ENCODE assay signal across 8 mouse cellular contexts in genomic region chr6:83830941-83831605, GRCm38 (mm10). TPM values are rescaled to one million over a fixed set of nuclear protein-coding genes. Genes with fewer than 3 reads are reported as not detected.
DNase-seq lines count a peak whose midpoint lies in the region; ATAC-seq lines count a peak whose summit lies in the region.

No protein-coding gene starts in this region.

- H3K4me2 ChIP-seq in heart, embryonic 15.5 days, result peak overlapping the region; percentile 80
- peak overlapping the region; percentile 81 for H3K4me2 ChIP-seq in liver, embryonic 16.5 days (ENCODE audit: low read depth, low read length)
- peak overlapping the region; percentile 61 for H3K4me2 ChIP-seq in stomach, embryonic 15.5 days

- no peaks in the 10 kb centered on the region for H3K4me1 ChIP-seq in brown adipose tissue, adult 24 weeks (ENCODE audit: control insufficient read depth, insufficient read depth, insufficient read length, low read length)
- peaks cover 15% of the 10 kb centered on the region for H3K4me1 ChIP-seq in heart, embryonic 15.5 days (replicated peaks)
- peaks cover 11% of the 10 kb centered on the region for H3K4me1 ChIP-seq in liver, embryonic 16.5 days (ENCODE audit: control insufficient read depth, low read depth, low read length)
- H3K4me1 ChIP-seq in stomach, embryonic 15.5 days, result no peaks in the 10 kb centered on the region

- ATAC-seq in heart, embryonic 15.5 days (replicated peaks; ENCODE audit: insufficient number of reproducible peaks, insufficient read depth, low FRiP score, low read depth), result peak; percentile 76; the same call in 1 of the 2 replicates
- ATAC-seq in liver, embryonic 16.5 days (ENCODE audit: low read depth), result peak; percentile 24; the same call in 1 of the 2 replicates
- ATAC-seq in stomach, embryonic 15.5 days (ENCODE audit: insufficient read depth, low FRiP score, low read depth), result peak; percentile 62; the same call in 1 of the 2 replicates

- intact Hi-C loops in heart, postnatal 10 days (cut with DNase I), result loop anchor here (5.0 kb wide), 1 partner anchor 36 kb away; the partner anchor contains the start of gene Zfp638

- peak overlapping the region; percentile 68 for H3K9ac ChIP-seq in heart, embryonic 15.5 days
- H3K9ac ChIP-seq in liver, embryonic 16.5 days (ENCODE audit: low read depth, low read length), result peak overlapping the region; percentile 70
- peak overlapping the region; percentile 53 for H3K9ac ChIP-seq in stomach, embryonic 15.5 days

- H3K27me3 ChIP-seq in heart, embryonic 15.5 days, result no peaks in the 10 kb centered on the region
- no peaks in the 10 kb centered on the region for H3K27me3 ChIP-seq in liver, embryonic 16.5 days (ENCODE audit: control insufficient read depth, insufficient read depth, low read depth, low read length)
- no peaks in the 10 kb centered on the region for H3K27me3 ChIP-seq in stomach, embryonic 15.5 days (replicated peaks)

- peak overlapping the region; percentile 71 for H3K4me3 ChIP-seq in brown adipose tissue, adult 24 weeks (ENCODE audit: insufficient read depth, low read depth, low read length)
- peak overlapping the region; percentile 70 for H3K4me3 ChIP-seq in heart, embryonic 15.5 days
- peak overlapping the region; percentile 69 for H3K4me3 ChIP-seq in liver, embryonic 16.5 days (ENCODE audit: low read depth, low read length)
- peak overlapping the region; percentile 71 for H3K4me3 ChIP-seq in stomach, embryonic 15.5 days (replicated peaks)

- H3K36me3 ChIP-seq in heart, embryonic 15.5 days, result no peaks in the 10 kb centered on the region; the same call in 1 of the 2 replicates
- H3K36me3 ChIP-seq in liver, embryonic 16.5 days (ENCODE audit: control insufficient read depth, insufficient read depth), result no peaks in the 10 kb centered on the region
- no peaks in the 10 kb centered on the region for H3K36me3 ChIP-seq in stomach, embryonic 15.5 days

- WGBS in heart, embryonic 15.5 days, result 2% methylated on average over 35 of the region's 35 CpGs
- WGBS in liver, embryonic 16.5 days (ENCODE audit: insufficient replicate concordance), result 3% methylated on average over 34 of the region's 35 CpGs
- 2% methylated on average over 35 of the region's 35 CpGs for whole genome bisulfite sequencing in stomach, embryonic 15.5 days

- H3K27ac ChIP-seq in brown adipose tissue, adult 24 weeks (replicated peaks; ENCODE audit: low read depth, low read length), result no peak overlapping the region
- peak overlapping the region; percentile 79 for H3K27ac ChIP-seq in heart, embryonic 15.5 days
- H3K27ac ChIP-seq in liver, embryonic 16.5 days (ENCODE audit: low read length), result 0 out of 2 replicates have a peak overlapping the region, but pooled peaks have one; percentile 17
- peak overlapping the region; percentile 82 for H3K27ac ChIP-seq in stomach, embryonic 15.5 days

- DNase-seq in heart, adult 8-10 months (ENCODE audit: low spot score), result peak; percentile 11
- no peak for DNase-seq in heart, postnatal 10 days
- DNase-seq in 416B (ENCODE audit: low read depth), result peak; percentile 19
- no peak for DNase-seq in ovary, postnatal 36 days (ENCODE audit: low spot score)

- no peaks in the 10 kb centered on the region for H3K9me3 ChIP-seq in heart, embryonic 15.5 days (replicated peaks)
- H3K9me3 ChIP-seq in liver, embryonic 16.5 days (replicated peaks; ENCODE audit: control insufficient read depth, low read length), result no peaks in the 10 kb centered on the region
- H3K9me3 ChIP-seq in stomach, embryonic 15.5 days, result no peaks in the 10 kb centered on the region

RNA-seq across cellular contexts. Expression of gene Paip2b, which starts 0.5 kb away (rescaled TPM):
- total RNA-seq in heart, adult 8-10 months (2022), result 10 to 100 TPM; 42.5 to 48.7 (median 46.1) TPM
- 10 to 100 TPM; 19.4 to 20.2 TPM for total RNA-seq in heart, postnatal 10 days (2021)
- 15.6 and 17.2 TPM in 2 replicates for polyA plus RNA-seq in brown adipose tissue, adult 24 weeks (2012; ENCODE audit: insufficient read depth, insufficient read length, missing spikeins)
- 13.1 and 15.3 TPM in 2 replicates for polyA plus RNA-seq in heart, embryonic 15.5 days (2015; fragmentation: Nextera tagmentation; extraction: Ambion mirVana)
- polyA plus RNA-seq in liver, embryonic 16.5 days (2015; fragmentation: Nextera tagmentation; extraction: Ambion mirVana), result 3.5 and 4.2 TPM in 2 replicates
- 19.8 and 20.3 TPM in 2 replicates for polyA plus RNA-seq in stomach, embryonic 15.5 days (2015; fragmentation: Nextera tagmentation; extraction: Ambion mirVana)

RNA-seq across cellular contexts. Expression of gene Zfp638, which starts 35.8 kb away (rescaled TPM):
- 10 to 100 TPM; 36.1 to 66.2 (median 52.6) TPM for total RNA-seq in heart, adult 8-10 months (2022)
- total RNA-seq in heart, postnatal 10 days (2021), result 10 to 100 TPM; 66.0 to 73.7 TPM
- polyA plus RNA-seq in brown adipose tissue, adult 24 weeks (2012; ENCODE audit: insufficient read depth, insufficient read length, missing spikeins), result 28.2 and 48.0 TPM in 2 replicates
- polyA plus RNA-seq in heart, embryonic 15.5 days (2015; fragmentation: Nextera tagmentation; extraction: Ambion mirVana), result 40.6 TPM in 2 replicates
- 14.5 and 15.1 TPM in 2 replicates for polyA plus RNA-seq in liver, embryonic 16.5 days (2015; fragmentation: Nextera tagmentation; extraction: Ambion mirVana)
- polyA plus RNA-seq in stomach, embryonic 15.5 days (2015; fragmentation: Nextera tagmentation; extraction: Ambion mirVana), result 45.2 and 54.1 TPM in 2 replicates

RNA-seq across cellular contexts. Expression of gene Nagk, which starts 36.3 kb away (rescaled TPM):
- total RNA-seq in heart, adult 8-10 months (2022), result 10 to 100 TPM; 19.9 to 25.3 (median 22.7) TPM
- total RNA-seq in heart, postnatal 10 days (2021), result 10 to 100 TPM; 27.4 to 33.0 TPM
- 15.3 and 26.6 TPM in 2 replicates for polyA plus RNA-seq in brown adipose tissue, adult 24 weeks (2012; ENCODE audit: insufficient read depth, insufficient read length, missing spikeins)
- polyA plus RNA-seq in heart, embryonic 15.5 days (2015; fragmentation: Nextera tagmentation; extraction: Ambion mirVana), result 61.2 and 65.0 TPM in 2 replicates
- polyA plus RNA-seq in liver, embryonic 16.5 days (2015; fragmentation: Nextera tagmentation; extraction: Ambion mirVana), result 18.8 and 20.1 TPM in 2 replicates
- 64.3 and 69.0 TPM in 2 replicates for polyA plus RNA-seq in stomach, embryonic 15.5 days (2015; fragmentation: Nextera tagmentation; extraction: Ambion mirVana)

RNA-seq across cellular contexts. Expression of gene Tex261, which starts 55.5 kb away (rescaled TPM):
- 100 to 1,000 TPM in 2 of 4 experiments, 10 to 100 TPM in 2; 91.3 to 107 (median 97.8) TPM for total RNA-seq in heart, adult 8-10 months (2022)
- 10 to 100 TPM; 68.8 to 83.4 TPM for total RNA-seq in heart, postnatal 10 days (2021)
- 41.1 and 53.2 TPM in 2 replicates for polyA plus RNA-seq in brown adipose tissue, adult 24 weeks (2012; ENCODE audit: insufficient read depth, insufficient read length, missing spikeins)
- 74.6 and 76.4 TPM in 2 replicates for polyA plus RNA-seq in heart, embryonic 15.5 days (2015; fragmentation: Nextera tagmentation; extraction: Ambion mirVana)
- 39.2 and 42.0 TPM in 2 replicates for polyA plus RNA-seq in liver, embryonic 16.5 days (2015; fragmentation: Nextera tagmentation; extraction: Ambion mirVana)
- polyA plus RNA-seq in stomach, embryonic 15.5 days (2015; fragmentation: Nextera tagmentation; extraction: Ambion mirVana), result 84.0 and 86.2 TPM in 2 replicates

Comparison
In these comparisons a context has a peak if more than half of its experiments do, and no peak if none do; other contexts are left out.
1. DNase-seq: peak in heart, adult 8-10 months (single experiment) and 416B (single experiment); none in heart, postnatal 10 days (0 of 2) and ovary, postnatal 36 days (single experiment).
2. ATAC-seq: peak in every context shown above with its lines; median percentile 76 in heart, embryonic 15.5 days; 62 in stomach, embryonic 15.5 days; 24 in liver, embryonic 16.5 days.
3. Peak in every context shown above with its lines, with median percentiles within 50 percentile points of each other: H3K4me3 ChIP-seq, H3K4me2 ChIP-seq and H3K9ac ChIP-seq.